Mouse (Mus musculus) midbrain, embryonic 16.5 days (tissue): Measurements from ENCODE around the gene Rassf8. TPM values are rescaled to one million over a fixed set of nuclear protein-coding genes. Genes with fewer than 3 reads are reported as not detected.

Source experiments
- ATAC-seq: fragments of 200-750 bp; cut with Nextera tagmentation; 2 replicates; pipeline ENCODE4 v1.8.0; 2017; ENCODE audit warnings: moderate TSS enrichment
- H3K27ac ChIP-seq: fragments of 300-500 bp; sonication (generic); 2 replicates; pipeline ENCODE4 v1.5.1; 2014; ENCODE audit warnings: mild to moderate bottlenecking, low read length, mixed read lengths
- H3K27me3 ChIP-seq: fragments of 300-500 bp; sonication (generic); 2 replicates; pipeline ENCODE4 v1.6.1; 2014; ENCODE audit warnings: low read depth, low read length, mixed read lengths; ENCODE audit not compliant: control insufficient read depth, insufficient read depth
- H3K36me3 ChIP-seq: fragments of 300-500 bp; sonication (generic); 2 replicates; pipeline ENCODE4 v1.6.1; 2014; ENCODE audit warnings: mild to moderate bottlenecking, low read length, moderate library complexity, mixed read lengths; ENCODE audit not compliant: control insufficient read depth, insufficient read depth
- H3K4me1 ChIP-seq: fragments of 300-500 bp; sonication (generic); 2 replicates; pipeline ENCODE4 v1.6.1; 2014; ENCODE audit warnings: mild to moderate bottlenecking, low read length, mixed read lengths; ENCODE audit not compliant: control insufficient read depth, insufficient read depth
- H3K4me2 ChIP-seq: fragments of 300-500 bp; sonication (generic); 2 replicates; pipeline ENCODE4 v1.6.1; 2014; ENCODE audit warnings: mild to moderate bottlenecking, low read length, mixed read lengths
- H3K4me3 ChIP-seq: fragments of 300-500 bp; sonication (generic); 2 replicates; pipeline ENCODE4 v1.5.1; 2014; ENCODE audit warnings: low read depth, mild to moderate bottlenecking, low read length, moderate library complexity, mixed read lengths
- H3K9ac ChIP-seq: fragments of 300-500 bp; sonication (generic); 2 replicates; pipeline ENCODE4 v1.6.1; 2014; ENCODE audit warnings: low read depth, low read length, mixed read lengths
- H3K9me3 ChIP-seq: fragments of 300-500 bp; sonication (generic); replicated peaks from 2 replicates; pipeline ENCODE4 v1.6.1; 2014; ENCODE audit warnings: mild to moderate bottlenecking, low read length, mixed read lengths; ENCODE audit not compliant: control insufficient read depth, poor library complexity, severe bottlenecking
- WGBS: fragments of 180-500 bp; shearing (Covaris S2); extraction: QIAGEN DNeasy Blood & Tissue Kit; methylation state at CpG from one replicate; pipeline ENCODE4 v1.1.7; 2014; 5-methylcytosine and 5-hydroxymethylcytosine counted together
- polyA plus RNA-seq: library from polyadenylated mRNA; unstranded; fragments of >200 nt; fragmentation: Nextera tagmentation; extraction: Ambion mirVana; gene quantifications from 2 replicates; pipeline ENCODE4 v1.2.1, GENCODE M21; 2015

Gene Rassf8
- polyA plus RNA-seq, 1 experiment from 2014 or later, result 6.0 TPM

GRCm38 (mm10) chr6:145863065-145863971, 116.8 kb downstream of the Rassf8 start:
- WGBS, result under 1% methylated on average over 104 of the region's 105 CpGs
- Histone ChIP-seq H3K4me1 (peaks cover 21% of the 10 kb centered on the region), H3K4me2 (peak overlapping the region; percentile 100), H3K27ac (peak overlapping the region; percentile 73), H3K9me3 (no peaks in the 10 kb centered on the region), H3K9ac (peak overlapping the region; percentile 92), H3K36me3 (no peaks in the 10 kb centered on the region), H3K4me3 (peak overlapping the region; percentile 81), H3K27me3 (peaks cover 3% of the 10 kb centered on the region; the same call in 1 of the 2 replicates)
- peak; percentile 52 for ATAC-seq

- H3K27me3 ChIP-seq, result 0 out of 2 replicates have a peak, but pooled peaks cover 3% of the 10 kb centered on the region
- peak overlapping the region; percentile 73 for H3K27ac ChIP-seq
These were observed 117.6 kb downstream of the Rassf8 start for GRCm38 (mm10) chr6:145864171-145864570.

GRCm38 (mm10) chr6:145865289-145865885, 118.8 kb downstream of the Rassf8 start, which contains the start of gene Bhlhe41:
Gene Bhlhe41 (minus strand): TSS chr6:145865558.
- under 1% methylated on average over 52 of the region's 57 CpGs for WGBS
- peaks cover 21% of the 10 kb centered on the region for H3K4me1 ChIP-seq
- H3K4me2 ChIP-seq, result peak within 1 kb of the TSS; percentile 100
- H3K27me3 ChIP-seq, result 0 out of 2 replicates have a peak, but pooled peaks cover 1% of the 10 kb centered on the region
- H3K4me3 ChIP-seq, result peak within 1 kb of the TSS; percentile 81
- H3K27ac ChIP-seq, result peak within 1 kb of the TSS; percentile 77
- H3K36me3 ChIP-seq, result no peaks in the 10 kb centered on the region
- peak; percentile 61 for ATAC-seq
- no peaks in the 10 kb centered on the region for H3K9me3 ChIP-seq
- peak within 1 kb of the TSS; percentile 75 for H3K9ac ChIP-seq

More at GRCm38 (mm10) chr6:145864171-145864570, 117.6 kb downstream of the Rassf8 start:
- Histone ChIP-seq H3K4me1 (peaks cover 21% of the 10 kb centered on the region), H3K36me3 (no peaks in the 10 kb centered on the region), H3K4me2 (peak overlapping the region; percentile 100), H3K4me3 (peak overlapping the region; percentile 81), H3K9me3 (no peaks in the 10 kb centered on the region), H3K9ac (peak overlapping the region; percentile 92)
- ATAC-seq, result no peak
- WGBS, result under 1% methylated on average over 8 of the region's 8 CpGs

GRCm38 (mm10) chr6:145865886-145866851, 119.6 kb downstream of the Rassf8 start:
- Histone ChIP-seq H3K9ac (peak overlapping the region; percentile 75), H3K4me1 (peaks cover 21% of the 10 kb centered on the region), H3K4me2 (peak overlapping the region; percentile 100), H3K27me3 (no peaks in the 10 kb centered on the region), H3K9me3 (no peaks in the 10 kb centered on the region), H3K27ac (peak overlapping the region; percentile 77), H3K36me3 (no peaks in the 10 kb centered on the region), H3K4me3 (peak overlapping the region; percentile 81)
- under 1% methylated on average over 69 of the region's 69 CpGs for WGBS
- peak; percentile 55 for ATAC-seq

- ATAC-seq, result no peak
These were observed 120.6 kb downstream of the Rassf8 start for GRCm38 (mm10) chr6:145867111-145867510.

More at GRCm38 (mm10) chr6:145867111-145867510, 120.6 kb downstream of the Rassf8 start:
- WGBS, result 67% methylated on average over 3 of the region's 3 CpGs
- peak overlapping the region; percentile 100 for H3K4me2 ChIP-seq
- H3K9ac ChIP-seq, result no peak overlapping the region
- no peaks in the 10 kb centered on the region for H3K9me3 ChIP-seq
- H3K27ac ChIP-seq, result no peak overlapping the region
- no peaks in the 10 kb centered on the region for H3K36me3 ChIP-seq
- H3K27me3 ChIP-seq, result no peaks in the 10 kb centered on the region
- no peak overlapping the region for H3K4me3 ChIP-seq
- peaks cover 19% of the 10 kb centered on the region for H3K4me1 ChIP-seq

Other genes starting within 250 kb of the Rassf8 start
- 1.3 and 1.5 TPM in 2 replicates for gene Lmntd1, start 132.4 kb upstream of the Rassf8 start, polyA plus RNA-seq
- gene Tuba3b, start 131.0 kb upstream of the Rassf8 start, polyA plus RNA-seq, result not detected in 2 replicates
- gene Bhlhe41, start 118.8 kb downstream of the Rassf8 start, polyA plus RNA-seq, result 8.9 and 9.7 TPM in 2 replicates
- gene Sspn, start 184.9 kb downstream of the Rassf8 start, polyA plus RNA-seq, result 4.4 and 6.2 TPM in 2 replicates